Mouse (Mus musculus) regulatory T cell (primary cell): ENCODE measurements around the gene Ch25h.

Experiments used
- in situ Hi-C: fragments of 300-600 bp; cut with MboI, MseI; formaldehyde crosslinking; loops from one replicate; pipeline ENCODE4 v1.15.1; 2025; ENCODE audit warnings: high pct_unique_total_duplicates

Gene Ch25h

GRCm38 (mm10) chr19:34468794-34469193 lies 6.2 kb downstream of the Ch25h start:
- in situ Hi-C loops, result no loop called here

- in situ Hi-C loops, result no loop called here
Observed at GRCm38 (mm10) chr19:34468216-34468615, 6.7 kb downstream of the Ch25h start.

- in situ Hi-C loops, result no loop called here
Observed at GRCm38 (mm10) chr19:34464453-34464852, 10.5 kb downstream of the Ch25h start.

GRCm38 (mm10) chr19:34461451-34462019 lies 13.4 kb downstream of the Ch25h start:
- in situ Hi-C loops, result no loop called here

GRCm38 (mm10) chr19:34450784-34451370 lies 24.1 kb downstream of the Ch25h start:
- in situ Hi-C loops, result no loop called here

GRCm38 (mm10) chr19:34448851-34449250 lies 26.1 kb downstream of the Ch25h start:
- in situ Hi-C loops, result no loop called here

- in situ Hi-C loops, result no loop called here
Observed at GRCm38 (mm10) chr19:34445410-34446012, 29.5 kb downstream of the Ch25h start.

GRCm38 (mm10) chr19:34444785-34445184 lies 30.2 kb downstream of the Ch25h start:
- in situ Hi-C loops, result no loop called here

- in situ Hi-C loops, result no loop called here
Observed at GRCm38 (mm10) chr19:34441979-34442378, 33.0 kb downstream of the Ch25h start.

- in situ Hi-C loops, result no loop called here
Observed at GRCm38 (mm10) chr19:34435197-34435611, 39.8 kb downstream of the Ch25h start.

GRCm38 (mm10) chr19:34431314-34431713 lies 43.6 kb downstream of the Ch25h start:
- in situ Hi-C loops, result no loop called here

- in situ Hi-C loops, result no loop called here
Observed at GRCm38 (mm10) chr19:34423783-34424335, 51.1 kb downstream of the Ch25h start.
